ENCODE assay signal across 13 mouse cellular contexts in genomic region chr7:46546539-46546938, GRCm38 (mm10).
DNase-seq lines count a peak whose midpoint lies in the region; ATAC-seq and TF ChIP-seq lines count a peak whose summit lies in the region.
"Had no signal": no experiment of that assay in that cellular context is flagged by ENCODE, and none has a peak within 500 bp of the region (broad histone marks: within the 10 kb centered on the region; RNA-seq: fewer than 3 reads in every experiment).

No protein-coding gene starts in this region.

- no peak overlapping the region for H3K9ac ChIP-seq in liver, embryonic 14.5 days (replicated peaks)
- H3K9ac ChIP-seq: forebrain, embryonic 12.5 days had no signal

- WGBS in liver, embryonic 14.5 days (ENCODE audit: insufficient replicate concordance) = 5% methylated on average over 4 of the region's 4 CpGs

- H3K4me2 ChIP-seq in liver, embryonic 14.5 days (ENCODE audit: low read depth) = no peak overlapping the region
- H3K4me2 ChIP-seq: forebrain, embryonic 12.5 days had no signal

- peak; percentile 76 for DNase-seq in G1E (ENCODE audit: low spot score)
- DNase-seq in c-Kit-positive CD71-negative TER-119-negative erythroid progenitor cells, embryonic 14.5 days (ENCODE audit: low read depth) = peak; percentile 29
- DNase-seq in liver, embryonic 14.5 days (ENCODE audit: low read depth in 3 of 3, low spot score in 3 of 3) = peak; percentile 16 to 19 (median 18)
- DNase-seq in thymus, postnatal 14 days = no peak
- no peak for DNase-seq in right cerebral cortex, postnatal 25 days
- no peak for DNase-seq in gastrocnemius, adult 8-10 months (ENCODE audit: low spot score in 2 of 2)
- DNase-seq: cerebellum, adult 11 months; heart, postnatal 10 days; layer of hippocampus, postnatal 36 days had no signal

- H3K4me1 ChIP-seq in G1E (ENCODE audit: insufficient read depth, low read depth, low read length) = peaks cover 48% of the 10 kb centered on the region
- peaks cover 0 to 12% of the 10 kb centered on the region in 2 experiments; a peak in 2 of 4 replicates for H3K4me1 ChIP-seq in liver, embryonic 14.5 days (replicated peaks; ENCODE audit: control insufficient read depth in 2 of 2, insufficient read depth in 2 of 2, low read length in 1 of 2)
- H3K4me1 ChIP-seq in megakaryocyte, embryonic 14.5 days = peaks cover 57% of the 10 kb centered on the region

- H3K27ac ChIP-seq in liver, embryonic 14.5 days = no peak overlapping the region
- H3K27ac ChIP-seq: forebrain, embryonic 12.5 days; kidney, postnatal 0 days had no signal

- H3K27me3 ChIP-seq in G1E (ENCODE audit: insufficient read depth, low read length) = no peaks in the 10 kb centered on the region
- H3K27me3 ChIP-seq in liver, embryonic 14.5 days (ENCODE audit: control insufficient read depth, insufficient read depth, low read length) = no peaks in the 10 kb centered on the region
- peaks cover 2% of the 10 kb centered on the region for H3K27me3 ChIP-seq in megakaryocyte, embryonic 14.5 days (replicated peaks)
- H3K27me3 ChIP-seq: forebrain, embryonic 12.5 days had no signal

- no peak for TF ChIP-seq CTCF in G1E (IDR thresholded peaks at IDR 0.05; ENCODE audit: low read depth, low read length)
- no peak for TF ChIP-seq CTCF in liver, embryonic 14.5 days (IDR thresholded peaks at IDR 0.05; ENCODE audit: low read depth)

- no peak overlapping the region; the same call in 1 of the 2 replicates for H3K4me3 ChIP-seq in G1E (ENCODE audit: low read depth, low read length)
- no peak overlapping the region for H3K4me3 ChIP-seq in liver, embryonic 14.5 days (ENCODE audit: insufficient read depth in 1 of 2, low read depth in 2 of 2, low read length in 2 of 2)
- H3K4me3 ChIP-seq in megakaryocyte, embryonic 14.5 days (replicated peaks) = peak overlapping the region; percentile 38
- H3K4me3 ChIP-seq: forebrain, embryonic 12.5 days had no signal

- ATAC-seq in G1E (ENCODE audit: extremely low read depth, insufficient number of reproducible peaks, low FRiP score, poor library complexity, severe bottlenecking) = peak; percentile 96
- ATAC-seq in liver, embryonic 14.5 days (ENCODE audit: insufficient read depth) = peak; percentile 35; the same call in 1 of the 2 replicates
- ATAC-seq: activated CD4-positive, CD25-positive, alpha-beta regulatory T cell, adult 4 months had no signal

- no peaks in the 10 kb centered on the region for H3K9me3 ChIP-seq in G1E (replicated peaks)
- no peaks in the 10 kb centered on the region for H3K9me3 ChIP-seq in liver, embryonic 14.5 days (ENCODE audit: control insufficient read depth, low read length)
- H3K9me3 ChIP-seq in megakaryocyte, embryonic 14.5 days = no peaks in the 10 kb centered on the region
- H3K9me3 ChIP-seq: forebrain, embryonic 12.5 days had no signal

- no peak for TF ChIP-seq EP300 in liver, embryonic 14.5 days (IDR thresholded peaks at IDR 0.05; ENCODE audit: low read depth)

- peaks cover 55% of the 10 kb centered on the region for H3K36me3 ChIP-seq in G1E (replicated peaks)
- H3K36me3 ChIP-seq in liver, embryonic 14.5 days (replicated peaks; ENCODE audit: control insufficient read depth, insufficient read depth, low read depth) = no peaks in the 10 kb centered on the region
- peaks cover 9% of the 10 kb centered on the region for H3K36me3 ChIP-seq in megakaryocyte, embryonic 14.5 days (replicated peaks; ENCODE audit: low read length)
- H3K36me3 ChIP-seq: forebrain, embryonic 12.5 days had no signal

Comparison
In these comparisons a context has a peak if more than half of its experiments do, and no peak if none do; other contexts are left out.
1. DNase-seq: peak in G1E (single experiment), c-Kit-positive CD71-negative TER-119-negative erythroid progenitor cells, embryonic 14.5 days (single experiment) and liver, embryonic 14.5 days (3 of 3); none in thymus, postnatal 14 days (single experiment), right cerebral cortex, postnatal 25 days (single experiment) and gastrocnemius, adult 8-10 months (0 of 2).